Mouse (Mus musculus) layer of hippocampus, adult 9-10 months (tissue): ENCODE data around the gene Tbx19.

Experiments
- DNase-seq: peaks from one replicate; pipeline ENCODE4 v3.0.0; 2022; ENCODE audit warnings: low spot score

Gene Tbx19

GRCm38 (mm10) chr1:165160723-165161405 lies at the start of gene Tbx19:
TSS of gene Tbx19 (minus strand) at chr1:165160773.
- no peak for DNase-seq

- no peak for DNase-seq
Measured at GRCm38 (mm10) chr1:165205591-165205990, 45.0 kb upstream of the Tbx19 start.

- DNase-seq: no peak
Measured at GRCm38 (mm10) chr1:165203488-165204035, 43.0 kb upstream of the Tbx19 start.

GRCm38 (mm10) chr1:165201445-165202012 lies 41.0 kb upstream of the Tbx19 start:
- no peak for DNase-seq

GRCm38 (mm10) chr1:165200748-165201147 lies 40.2 kb upstream of the Tbx19 start:
- DNase-seq: no peak

GRCm38 (mm10) chr1:165199639-165200038 lies 39.1 kb upstream of the Tbx19 start:
- no peak for DNase-seq

GRCm38 (mm10) chr1:165198951-165199350 lies 38.4 kb upstream of the Tbx19 start:
- no peak for DNase-seq

GRCm38 (mm10) chr1:165197875-165198274 lies 37.3 kb upstream of the Tbx19 start:
- DNase-seq: no peak

GRCm38 (mm10) chr1:165195396-165195960 lies 34.9 kb upstream of the Tbx19 start:
- DNase-seq: no peak

GRCm38 (mm10) chr1:165194662-165195013 lies 34.1 kb upstream of the Tbx19 start:
- no peak for DNase-seq

GRCm38 (mm10) chr1:165193880-165194661 lies 33.5 kb upstream of the Tbx19 start, which contains the start of gene Sft2d2:
TSS of gene Sft2d2 (minus strand) at chr1:165194438.
- DNase-seq: peak; percentile 41

- no peak for DNase-seq
Measured at GRCm38 (mm10) chr1:165193426-165193825, 32.9 kb upstream of the Tbx19 start.

GRCm38 (mm10) chr1:165192714-165193264 lies 32.2 kb upstream of the Tbx19 start:
- DNase-seq: no peak

- no peak for DNase-seq
Measured at GRCm38 (mm10) chr1:165192102-165192501, 31.5 kb upstream of the Tbx19 start.

- no peak for DNase-seq
Measured at GRCm38 (mm10) chr1:165191611-165192010, 31.0 kb upstream of the Tbx19 start.

- DNase-seq: no peak
Measured at GRCm38 (mm10) chr1:165190571-165191273, 30.1 kb upstream of the Tbx19 start.

- no peak for DNase-seq
Measured at GRCm38 (mm10) chr1:165190068-165190467, 29.5 kb upstream of the Tbx19 start.

GRCm38 (mm10) chr1:165188806-165189580 lies 28.4 kb upstream of the Tbx19 start:
- no peak for DNase-seq

GRCm38 (mm10) chr1:165187357-165187756 lies 26.8 kb upstream of the Tbx19 start:
- no peak for DNase-seq

- DNase-seq: no peak
Measured at GRCm38 (mm10) chr1:165186491-165186890, 25.9 kb upstream of the Tbx19 start.

- DNase-seq: no peak
Measured at GRCm38 (mm10) chr1:165185116-165185515, 24.5 kb upstream of the Tbx19 start.
